Mouse (Mus musculus) lung, embryonic 14.5 days (tissue): ENCODE results near the gene Scfd2. TPM values are rescaled to one million over a fixed set of nuclear protein-coding genes. Genes with fewer than 3 reads are reported as not detected.

Experiments
- ATAC-seq: fragments of 200-750 bp; cut with Nextera tagmentation; 2 replicates; pipeline ENCODE4 v1.8.0; 2017; ENCODE audit warnings: mild to moderate bottlenecking, moderate TSS enrichment, moderate library complexity; ENCODE audit not compliant: insufficient read depth
- DNase-seq: peaks from one replicate; pipeline ENCODE4 v3.0.0-alpha.2; 2015
- H3K27ac ChIP-seq: fragments of 300-500 bp; sonication (generic); 2 replicates; pipeline ENCODE4 v1.5.1; 2014; ENCODE audit warnings: low read depth, mild to moderate bottlenecking, moderate library complexity
- H3K27me3 ChIP-seq: fragments of 300-500 bp; sonication (generic); 2 replicates; pipeline ENCODE4 v1.6.1; 2014; ENCODE audit warnings: low read length, control low read depth; ENCODE audit not compliant: insufficient read depth
- H3K36me3 ChIP-seq: fragments of 300-500 bp; sonication (generic); 2 replicates; pipeline ENCODE4 v1.6.1; 2014; ENCODE audit warnings: control low read depth; ENCODE audit not compliant: insufficient read depth
- H3K4me1 ChIP-seq: fragments of 300-500 bp; sonication (generic); 2 replicates; pipeline ENCODE4 v1.6.1; 2014; ENCODE audit warnings: antibody characterized with exemption, control low read depth; ENCODE audit not compliant: insufficient read depth
- H3K4me2 ChIP-seq: fragments of 300-500 bp; sonication (generic); 2 replicates; pipeline ENCODE4 v1.6.1; 2014; ENCODE audit warnings: mild to moderate bottlenecking
- H3K4me3 ChIP-seq: fragments of 300-500 bp; sonication (generic); 2 replicates; pipeline ENCODE4 v1.5.1; 2014; ENCODE audit warnings: low read depth, low read length
- H3K9ac ChIP-seq: fragments of 300-500 bp; sonication (generic); 2 replicates; pipeline ENCODE4 v1.6.1; 2014
- H3K9me3 ChIP-seq: fragments of 300-500 bp; sonication (generic); 2 replicates; pipeline ENCODE4 v1.6.1; 2016; ENCODE audit warnings: low read depth, low read length, control low read depth
- CTCF ChIP-seq: IDR thresholded peaks from 2 replicates; pipeline ENCODE4 v1.5.1; 2016; ENCODE audit warnings: antibody characterized with exemption, low read depth
- WGBS: fragments of 180-500 bp; shearing (Covaris S2); extraction: QIAGEN DNeasy Blood & Tissue Kit; methylation state at CpG from one replicate; pipeline ENCODE4 v1.1.7; 2014; 5-methylcytosine and 5-hydroxymethylcytosine counted together
- polyA plus RNA-seq: library from polyadenylated mRNA; unstranded; fragments of >200 nt; fragmentation: Nextera tagmentation; extraction: Ambion mirVana; gene quantifications from 2 replicates; pipeline ENCODE4 v1.2.1, GENCODE M21; 2014

Scfd2 gene
- polyA plus RNA-seq, 1 experiment from 2014 or later: 17.8 TPM

DNA sequence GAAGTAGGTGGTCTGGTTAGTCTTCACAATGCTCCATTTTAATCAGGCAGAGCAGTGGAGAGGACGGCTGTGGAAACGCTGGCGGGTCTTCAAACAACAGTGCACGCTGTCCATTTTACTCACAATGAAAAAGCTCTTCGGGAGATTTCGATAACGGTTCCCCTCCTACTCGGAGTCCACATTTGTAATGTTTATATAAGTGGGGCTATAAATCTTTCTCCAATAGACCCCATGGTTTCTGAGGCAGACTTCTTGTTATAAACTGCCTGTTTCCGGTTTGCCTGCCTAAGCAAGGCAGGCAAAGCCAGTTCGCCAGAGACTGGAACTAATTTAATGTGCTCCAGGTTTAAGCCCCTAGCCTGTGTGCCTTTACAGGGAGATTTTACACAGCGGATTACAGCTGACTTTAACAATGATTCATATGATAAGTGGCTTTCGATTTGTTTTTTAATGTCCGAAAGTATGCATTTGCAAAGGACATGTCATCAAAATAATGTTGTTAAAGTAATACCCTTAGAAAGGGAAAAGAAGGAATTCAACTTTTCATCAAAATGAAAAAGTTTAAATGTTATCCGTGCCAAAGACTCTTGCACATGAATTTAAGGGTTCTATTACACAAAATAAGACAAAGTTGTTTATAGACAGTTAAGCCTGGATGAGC, 98.5 kb downstream of the Scfd2 start:
- H3K4me1 ChIP-seq: peaks cover 6% of the 10 kb centered on the region; the same call in 1 of the 2 replicates
- WGBS: 16% methylated on average over 14 of the region's 14 CpGs
- H3K4me3 ChIP-seq: no peak overlapping the region
- peak overlapping the region; percentile 52 for H3K4me2 ChIP-seq
- no peaks in the 10 kb centered on the region for H3K36me3 ChIP-seq
- H3K9ac ChIP-seq: no peak overlapping the region
- no peaks in the 10 kb centered on the region for H3K9me3 ChIP-seq
- no peak for TF ChIP-seq CTCF
- no peaks in the 10 kb centered on the region for H3K27me3 ChIP-seq
- DNase-seq (peak; percentile 75), ATAC-seq (peak; percentile 82)
- no peak overlapping the region for H3K27ac ChIP-seq

DNA sequence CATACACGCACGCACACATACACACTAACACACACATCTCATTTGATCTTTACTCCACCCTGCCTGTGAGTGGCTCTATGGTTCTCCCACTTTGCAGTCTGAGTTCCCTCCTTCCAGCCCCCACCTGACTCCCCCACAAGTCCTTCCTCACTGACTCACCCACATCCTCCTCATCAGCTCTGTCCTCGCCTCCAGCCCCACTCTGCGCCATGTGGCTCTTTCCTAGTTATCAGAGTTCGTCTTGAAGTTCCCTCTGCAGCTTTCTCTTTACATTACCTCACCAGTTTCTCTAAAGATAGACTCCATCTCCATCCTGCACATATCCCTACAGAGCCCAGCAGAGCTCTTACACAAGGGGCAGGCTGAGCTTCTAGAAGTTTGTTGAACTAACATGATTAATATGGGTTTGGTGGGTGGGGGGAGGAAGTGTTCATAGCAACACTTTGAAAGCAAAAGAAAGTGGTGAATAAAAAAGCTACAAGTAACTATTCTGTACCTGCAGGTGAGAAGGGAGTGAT, 110.9 kb downstream of the Scfd2 start:
- no peak for DNase-seq
- ATAC-seq: no peak

DNA sequence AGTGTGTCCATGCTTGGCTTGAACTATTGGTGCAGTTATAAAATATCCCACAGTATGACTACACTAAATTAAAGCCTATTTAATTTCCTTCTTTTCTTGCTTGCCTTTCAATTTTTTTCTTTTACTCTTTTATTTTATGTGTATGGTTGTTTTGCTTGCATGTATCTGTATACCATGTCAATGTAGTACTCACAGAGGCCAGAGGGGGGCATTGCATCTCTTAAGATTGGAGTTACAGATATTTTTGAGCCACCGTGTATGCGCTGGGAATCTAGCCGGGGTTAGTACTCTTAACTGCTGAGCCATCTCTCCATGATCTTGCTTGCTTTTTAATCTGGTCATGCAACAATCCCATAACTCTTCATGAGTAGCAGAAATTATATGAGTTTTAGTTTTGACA, 119.0 kb downstream of the Scfd2 start:
- DNase-seq (no peak), ATAC-seq (no peak)
- WGBS: 95% methylated on average over 3 of the region's 3 CpGs
- no peak overlapping the region for H3K4me2 ChIP-seq
- no peak overlapping the region for H3K9ac ChIP-seq
- no peak for TF ChIP-seq CTCF
- H3K4me3 ChIP-seq: no peak overlapping the region
- H3K36me3 ChIP-seq: no peaks in the 10 kb centered on the region
- no peak overlapping the region for H3K27ac ChIP-seq
- H3K9me3 ChIP-seq: no peaks in the 10 kb centered on the region
- no peaks in the 10 kb centered on the region for H3K27me3 ChIP-seq
- no peaks in the 10 kb centered on the region for H3K4me1 ChIP-seq

More for the DNA sequence above, 110.9 kb downstream of the Scfd2 start:
- Histone ChIP-seq H3K9me3 (no peaks in the 10 kb centered on the region), H3K27me3 (no peaks in the 10 kb centered on the region), H3K9ac (no peak overlapping the region), H3K4me1 (no peaks in the 10 kb centered on the region), H3K4me3 (no peak overlapping the region), H3K4me2 (no peak overlapping the region), H3K27ac (no peak overlapping the region), H3K36me3 (no peaks in the 10 kb centered on the region)
- TF ChIP-seq CTCF: no peak
- 59% methylated on average over 5 of the region's 5 CpGs for WGBS

DNA sequence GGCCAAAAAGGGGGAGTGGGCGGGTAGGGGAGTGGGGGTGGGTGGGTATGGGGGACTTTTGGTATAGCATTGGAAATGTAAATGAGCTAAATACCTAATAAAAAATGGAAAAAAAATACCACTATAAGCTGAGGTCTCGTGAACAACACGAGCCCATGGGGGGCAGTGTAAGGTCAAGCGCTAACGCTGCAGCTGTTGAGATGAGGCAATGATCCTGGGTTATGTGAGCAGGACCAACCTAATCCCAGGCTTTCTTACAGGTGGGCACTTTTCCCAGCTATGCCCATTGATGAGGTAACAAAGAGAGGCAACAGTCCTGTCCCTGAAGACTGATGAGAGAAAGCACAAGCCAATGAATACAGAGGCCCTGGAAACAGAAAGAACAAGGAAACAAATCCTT, 126.7 kb downstream of the Scfd2 start:
- no peaks in the 10 kb centered on the region for H3K27me3 ChIP-seq
- no peak for TF ChIP-seq CTCF
- H3K36me3 ChIP-seq: no peaks in the 10 kb centered on the region
- H3K9ac ChIP-seq: no peak overlapping the region
- no peak for DNase-seq
- H3K9me3 ChIP-seq: no peaks in the 10 kb centered on the region
- no peak overlapping the region for H3K4me2 ChIP-seq
- WGBS: 74% methylated on average over 4 of the region's 5 CpGs
- ATAC-seq: no peak
- no peaks in the 10 kb centered on the region for H3K4me1 ChIP-seq
- H3K27ac ChIP-seq: no peak overlapping the region
- H3K4me3 ChIP-seq: no peak overlapping the region

DNA sequence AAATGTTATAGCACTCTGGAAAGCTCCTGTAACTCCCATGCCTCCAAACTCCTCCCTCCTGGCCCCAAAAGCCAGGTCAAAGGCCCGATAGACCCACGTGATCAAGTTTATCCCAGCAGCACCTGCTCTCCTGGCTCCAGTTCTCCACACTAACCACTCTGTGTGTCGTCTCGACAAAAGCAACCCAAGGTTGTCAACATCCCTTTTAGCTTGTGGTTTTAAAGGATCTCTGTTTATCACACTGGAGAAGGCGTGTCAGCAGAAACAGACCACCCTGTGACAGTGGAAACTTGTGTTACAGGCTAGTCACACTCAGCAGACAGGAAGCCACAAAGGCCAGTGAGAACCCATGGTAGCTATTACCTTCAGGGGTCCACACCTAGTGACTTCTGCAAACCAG, 127.5 kb downstream of the Scfd2 start:
- 45% methylated on average over 5 of the region's 5 CpGs for WGBS
- TF ChIP-seq CTCF: no peak
- Histone ChIP-seq H3K4me3 (no peak overlapping the region), H3K4me2 (no peak overlapping the region), H3K9me3 (no peaks in the 10 kb centered on the region), H3K9ac (no peak overlapping the region), H3K36me3 (no peaks in the 10 kb centered on the region), H3K27ac (no peak overlapping the region), H3K4me1 (no peaks in the 10 kb centered on the region), H3K27me3 (no peaks in the 10 kb centered on the region)
- DNase-seq: no peak
- no peak for ATAC-seq

DNA sequence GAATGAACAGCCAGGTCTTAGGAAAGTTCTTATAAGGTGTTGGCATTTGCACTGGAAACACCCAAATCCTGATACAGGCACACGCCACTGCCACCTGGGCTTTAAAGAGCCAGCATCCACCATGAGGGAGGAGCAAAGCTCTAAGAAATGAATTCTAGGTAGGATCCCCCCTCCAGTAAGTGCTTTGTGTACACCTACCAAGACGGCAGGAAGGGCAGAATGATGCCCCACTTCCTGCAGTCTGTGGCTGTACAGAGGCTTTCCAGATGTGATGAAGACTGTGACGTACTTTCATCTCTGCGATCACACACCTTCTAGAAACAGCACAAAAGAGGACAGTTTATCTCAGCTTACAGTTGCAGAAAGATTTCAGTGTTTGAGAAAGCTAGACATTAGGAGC, 128.9 kb downstream of the Scfd2 start:
- Histone ChIP-seq H3K4me3 (no peak overlapping the region), H3K4me1 (no peaks in the 10 kb centered on the region), H3K9ac (no peak overlapping the region), H3K4me2 (no peak overlapping the region), H3K9me3 (no peaks in the 10 kb centered on the region), H3K27me3 (no peaks in the 10 kb centered on the region), H3K27ac (no peak overlapping the region), H3K36me3 (no peaks in the 10 kb centered on the region)
- no peak for ATAC-seq
- WGBS: 54% methylated on average over 4 of the region's 4 CpGs
- DNase-seq: no peak
- no peak for TF ChIP-seq CTCF

DNA sequence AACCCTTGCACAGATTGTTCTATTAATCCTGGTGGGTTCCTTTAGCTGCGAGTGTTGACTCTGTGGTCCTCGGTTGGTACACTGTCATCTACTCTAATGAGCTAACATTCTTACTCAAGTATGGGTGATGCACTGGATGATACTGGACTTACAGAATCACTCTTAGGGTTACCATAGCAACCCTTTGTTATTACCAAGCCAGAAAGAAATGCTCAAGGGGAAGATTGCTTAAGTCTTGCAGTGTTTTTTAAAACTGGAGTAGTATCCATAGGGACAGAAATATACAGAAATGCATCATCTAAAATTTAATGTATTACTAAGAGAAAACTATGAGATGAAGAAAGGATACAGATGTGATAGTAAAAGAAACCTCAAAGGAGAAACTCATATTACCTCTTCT, 139.8 kb downstream of the Scfd2 start:
- no peak for TF ChIP-seq CTCF
- Histone ChIP-seq H3K4me1 (peaks cover 7% of the 10 kb centered on the region; the same call in 1 of the 2 replicates), H3K4me3 (no peak overlapping the region), H3K36me3 (no peaks in the 10 kb centered on the region), H3K27ac (no peak overlapping the region), H3K4me2 (no peak overlapping the region), H3K9ac (no peak overlapping the region), H3K9me3 (no peaks in the 10 kb centered on the region), H3K27me3 (no peaks in the 10 kb centered on the region)
- DNase-seq: no peak
- no peak for ATAC-seq
- WGBS: 65% methylated on average over 2 of the region's 2 CpGs

DNA sequence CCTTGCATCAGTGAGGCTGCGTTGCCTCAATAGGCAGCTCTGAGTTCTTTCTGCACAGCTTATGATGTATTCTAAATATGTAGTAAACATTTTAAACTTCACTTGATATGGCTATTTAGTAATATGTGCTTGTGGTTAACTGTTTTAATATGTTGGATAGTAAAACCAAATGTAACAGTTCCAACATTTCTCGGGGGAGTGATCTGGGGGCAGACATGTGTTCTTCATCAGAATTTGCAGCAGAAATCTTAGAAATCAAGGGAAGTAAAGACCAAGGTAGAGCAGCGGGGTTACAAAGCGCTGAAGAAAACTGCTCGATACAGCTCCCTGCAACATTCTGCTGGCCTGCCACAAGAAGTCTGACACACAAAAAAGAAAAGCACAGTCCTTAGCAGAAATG, 140.2 kb downstream of the Scfd2 start:
- no peak for TF ChIP-seq CTCF
- DNase-seq (no peak), ATAC-seq (no peak)
- 78% methylated on average over 5 of the region's 5 CpGs for WGBS
- no peak overlapping the region for H3K4me2 ChIP-seq
- no peak overlapping the region for H3K9ac ChIP-seq
- no peaks in the 10 kb centered on the region for H3K36me3 ChIP-seq
- H3K9me3 ChIP-seq: no peaks in the 10 kb centered on the region
- no peak overlapping the region for H3K27ac ChIP-seq
- no peaks in the 10 kb centered on the region for H3K27me3 ChIP-seq
- peaks cover 7% of the 10 kb centered on the region; the same call in 1 of the 2 replicates for H3K4me1 ChIP-seq
- H3K4me3 ChIP-seq: no peak overlapping the region
